Mouse (Mus musculus) neural tube, embryonic 11.5 days (tissue): ENCODE measurements at regions not wholly inside any gene's neighbourhood (a gene's known extent, or its start where the extent isn't known, plus 50 kb on each side); places are given as distances from the start of the nearest gene placed in this dataset.

Experiments
- ATAC-seq: fragments of 200-750 bp; cut with Nextera tagmentation; 2 replicates; pipeline ENCODE4 v1.8.0; 2017; ENCODE audit warnings: moderate number of reproducible peaks, mild to moderate bottlenecking, moderate TSS enrichment, moderate library complexity; ENCODE audit not compliant: insufficient read depth, low FRiP score, low TSS enrichment
- DNase-seq: peaks from one replicate; pipeline ENCODE4 v3.0.0-alpha.2; 2015; ENCODE audit warnings: low spot score
- H3K27ac ChIP-seq: fragments of 300-500 bp; sonication (generic); 2 replicates; pipeline ENCODE4 v1.5.1; 2014; ENCODE audit warnings: low read depth, mild to moderate bottlenecking, low read length
- H3K27me3 ChIP-seq: fragments of 300-500 bp; sonication (generic); 2 replicates; pipeline ENCODE4 v1.6.1; 2014; ENCODE audit warnings: mild to moderate bottlenecking, low read length, mixed read lengths; ENCODE audit not compliant: control insufficient read depth, insufficient read depth
- H3K36me3 ChIP-seq: fragments of 300-500 bp; sonication (generic); 2 replicates; pipeline ENCODE4 v1.6.1; 2014; ENCODE audit warnings: mild to moderate bottlenecking, low read length, moderate library complexity, mixed read lengths; ENCODE audit not compliant: control insufficient read depth, insufficient read depth
- H3K4me1 ChIP-seq: fragments of 300-500 bp; sonication (generic); 2 replicates; pipeline ENCODE4 v1.6.1; 2014; ENCODE audit warnings: low read length, mixed read lengths; ENCODE audit not compliant: control insufficient read depth, insufficient read depth
- H3K4me2 ChIP-seq: fragments of 300-500 bp; sonication (generic); 2 replicates; pipeline ENCODE4 v1.6.1; 2014; ENCODE audit warnings: low read depth, mild to moderate bottlenecking, moderate library complexity
- H3K4me3 ChIP-seq: fragments of 300-500 bp; sonication (generic); 2 replicates; pipeline ENCODE4 v1.5.1; 2014; ENCODE audit warnings: low read depth, low read length
- H3K9ac ChIP-seq: fragments of 300-500 bp; sonication (generic); 2 replicates; pipeline ENCODE4 v1.6.1; 2014; ENCODE audit warnings: mild to moderate bottlenecking, low read length
- H3K9me3 ChIP-seq: fragments of 300-500 bp; sonication (generic); 2 replicates; pipeline ENCODE4 v1.6.1; 2016; ENCODE audit warnings: low read length; ENCODE audit not compliant: control insufficient read depth
- WGBS: fragments of 180-500 bp; shearing (Covaris S2); extraction: QIAGEN DNeasy Blood & Tissue Kit; methylation state at CpG from one replicate; pipeline ENCODE4 v1.1.7; 2014; 5-methylcytosine and 5-hydroxymethylcytosine counted together

DNA sequence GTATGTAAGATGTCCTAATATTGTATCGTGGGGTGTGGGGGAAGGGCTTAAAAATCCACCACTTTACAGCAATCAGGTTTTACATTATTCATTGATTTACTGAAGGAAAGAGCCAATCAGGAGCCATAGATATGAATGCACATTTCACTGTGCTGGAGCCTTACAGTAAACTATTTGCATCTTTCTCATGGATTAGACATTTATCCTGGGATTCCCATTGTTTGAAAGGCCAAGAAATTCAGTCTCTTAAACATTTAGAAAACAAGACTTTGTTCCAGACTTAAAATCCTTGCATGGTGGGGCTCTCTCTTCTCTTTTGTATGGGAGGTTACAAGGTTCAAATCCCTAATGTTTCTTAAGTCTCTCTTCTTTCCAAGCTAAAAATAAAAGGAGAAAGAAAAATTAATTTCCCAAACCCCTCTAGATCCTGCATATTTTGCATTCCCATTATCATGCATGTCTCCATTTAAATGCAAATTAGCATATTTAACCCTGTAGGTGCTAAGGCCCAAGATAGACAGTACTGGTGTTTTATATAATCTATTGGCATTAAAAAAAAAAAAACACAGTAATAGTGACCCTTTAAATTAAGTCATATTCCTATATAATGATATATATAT, 230.3 kb downstream of the Mef2c start:
- peak overlapping the region; percentile 61 for H3K4me3 ChIP-seq
- H3K4me2 ChIP-seq, result peak overlapping the region; percentile 60
- no peaks in the 10 kb centered on the region for H3K4me1 ChIP-seq
- H3K9ac ChIP-seq, result peak overlapping the region; percentile 90
- H3K9me3 ChIP-seq, result no peaks in the 10 kb centered on the region
- H3K36me3 ChIP-seq, result no peaks in the 10 kb centered on the region
- H3K27ac ChIP-seq, result peak overlapping the region; percentile 100
- ATAC-seq, result no peak
- peak; percentile 22 for DNase-seq
- 3% methylated on average over 1 of the region's 1 CpGs for WGBS
- H3K27me3 ChIP-seq, result no peaks in the 10 kb centered on the region

DNA sequence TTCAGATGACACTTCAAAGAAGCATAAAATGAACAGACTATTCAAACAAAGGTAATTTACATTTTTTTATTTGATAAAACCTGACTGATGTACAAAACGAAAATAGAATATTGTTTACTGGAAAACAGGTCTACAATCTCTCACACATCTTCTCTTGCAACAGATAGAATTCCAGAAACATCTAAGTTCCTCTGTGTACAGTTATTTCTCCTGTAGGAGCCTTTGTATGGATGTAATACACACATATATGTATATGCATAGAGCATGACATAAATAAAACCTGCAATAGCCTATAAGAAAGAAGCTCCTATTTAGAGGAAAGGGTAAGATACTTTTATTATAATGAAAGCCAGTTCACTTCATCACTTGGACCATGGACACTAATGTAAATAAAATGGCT, 230.8 kb downstream of the Mef2c start:
- Histone ChIP-seq H3K4me2 (peak overlapping the region; percentile 45), H3K27ac (peak overlapping the region; percentile 31; the same call in 1 of the 2 replicates), H3K9me3 (no peaks in the 10 kb centered on the region), H3K36me3 (no peaks in the 10 kb centered on the region), H3K4me3 (peak overlapping the region; percentile 44), H3K27me3 (no peaks in the 10 kb centered on the region), H3K9ac (no peak overlapping the region), H3K4me1 (no peaks in the 10 kb centered on the region)
- 10% methylated on average over 1 of the region's 1 CpGs for WGBS
- DNase-seq, result no peak
- no peak for ATAC-seq

DNA sequence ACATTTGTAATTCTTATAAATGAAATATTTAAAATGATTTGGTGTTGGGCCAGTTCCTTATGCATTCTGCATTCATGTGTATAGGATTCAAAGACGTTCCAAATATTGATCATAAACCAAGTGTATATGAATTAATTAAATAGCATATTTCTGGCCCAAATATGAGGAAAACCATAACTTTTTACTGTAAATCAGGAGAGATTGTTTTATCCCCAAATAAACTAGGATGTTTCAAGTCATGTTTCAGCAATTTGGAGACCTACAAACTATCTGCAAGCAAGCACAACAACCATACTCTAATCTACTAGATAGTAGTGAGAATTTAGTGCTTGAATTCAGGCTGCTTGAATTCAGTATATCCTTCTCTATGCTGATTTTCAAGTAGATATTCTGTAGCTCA, 231.3 kb downstream of the Mef2c start:
- peak overlapping the region; percentile 55 for H3K9ac ChIP-seq

GRCm38 (mm10) chr13:83735631-83736475, 232.0 kb downstream of the Mef2c start:
- H3K4me3 ChIP-seq, result peak overlapping the region; percentile 44

More for the DNA sequence above, 231.3 kb downstream of the Mef2c start:
- Histone ChIP-seq H3K4me1 (no peaks in the 10 kb centered on the region), H3K27ac (peak overlapping the region; percentile 65; the same call in 1 of the 2 replicates), H3K4me3 (peak overlapping the region; percentile 44), H3K9me3 (no peaks in the 10 kb centered on the region), H3K4me2 (peak overlapping the region; percentile 45), H3K27me3 (no peaks in the 10 kb centered on the region), H3K36me3 (no peaks in the 10 kb centered on the region)
- WGBS, result 38% methylated on average over 1 of the region's 1 CpGs
- DNase-seq (no peak), ATAC-seq (no peak)

DNA sequence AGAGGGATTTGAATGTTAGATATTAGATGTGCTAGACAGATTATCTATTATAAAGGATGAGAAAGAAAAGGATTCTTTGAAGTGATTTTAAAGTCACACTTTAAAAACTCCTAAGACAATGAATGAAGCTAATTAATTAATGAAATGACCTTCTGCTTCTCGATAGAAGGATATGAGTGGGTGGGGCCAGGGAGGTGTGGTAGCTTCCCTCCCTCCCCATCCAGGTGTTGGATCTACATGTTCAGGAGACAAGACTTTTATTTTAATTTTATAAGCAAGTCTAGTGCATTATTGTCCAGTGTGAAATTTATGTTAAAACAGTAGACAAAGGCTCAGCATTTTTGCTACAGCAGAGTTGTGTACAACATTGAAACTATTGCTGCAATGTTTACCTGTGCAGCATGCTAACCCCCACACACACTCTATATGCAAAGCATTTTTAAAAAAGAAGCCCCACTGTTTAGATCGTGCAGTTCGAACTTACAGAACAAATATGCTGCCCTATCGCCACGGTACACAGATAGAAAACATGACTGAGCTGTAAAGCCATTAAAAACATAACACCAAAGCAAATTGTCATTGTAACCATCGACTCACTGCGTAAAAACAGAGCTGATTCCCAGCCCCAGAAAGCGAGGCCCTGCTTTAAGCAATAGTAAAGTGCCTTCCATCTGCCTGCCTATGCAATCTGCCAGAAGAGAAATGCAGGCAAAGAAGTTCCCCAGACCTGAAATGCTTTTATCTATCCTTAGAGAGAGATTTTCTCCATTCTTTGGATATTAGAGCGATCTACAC, 233.4 kb downstream of the Mef2c start:
- H3K4me2 ChIP-seq, result peak overlapping the region; percentile 47
- H3K27ac ChIP-seq, result peak overlapping the region; percentile 80
- no peaks in the 10 kb centered on the region for H3K4me1 ChIP-seq
- H3K4me3 ChIP-seq, result peak overlapping the region; percentile 42
- no peaks in the 10 kb centered on the region for H3K27me3 ChIP-seq
- WGBS, result 2% methylated on average over 9 of the region's 9 CpGs
- no peaks in the 10 kb centered on the region for H3K36me3 ChIP-seq
- no peaks in the 10 kb centered on the region for H3K9me3 ChIP-seq
- H3K9ac ChIP-seq, result peak overlapping the region; percentile 60
- ATAC-seq, result no peak
- no peak for DNase-seq

More at GRCm38 (mm10) chr13:83735631-83736475, 232.0 kb downstream of the Mef2c start:
- Histone ChIP-seq H3K9ac (peak overlapping the region; percentile 70), H3K9me3 (no peaks in the 10 kb centered on the region), H3K4me1 (no peaks in the 10 kb centered on the region), H3K4me2 (peak overlapping the region; percentile 45), H3K36me3 (no peaks in the 10 kb centered on the region), H3K27ac (peak overlapping the region; percentile 68; the same call in 1 of the 2 replicates), H3K27me3 (no peaks in the 10 kb centered on the region)
- no peak for ATAC-seq
- DNase-seq, result peak; percentile 15
- 34% methylated on average over 10 of the region's 10 CpGs for WGBS

- no peak for ATAC-seq
- peak overlapping the region; percentile 60 for H3K9ac ChIP-seq
- H3K9me3 ChIP-seq, result no peaks in the 10 kb centered on the region
- H3K4me1 ChIP-seq, result no peaks in the 10 kb centered on the region
- H3K36me3 ChIP-seq, result no peaks in the 10 kb centered on the region
- peak overlapping the region; percentile 80 for H3K27ac ChIP-seq
- H3K4me3 ChIP-seq, result peak overlapping the region; percentile 42
- under 1% methylated on average over 27 of the region's 27 CpGs for WGBS
- no peaks in the 10 kb centered on the region for H3K27me3 ChIP-seq
- H3K4me2 ChIP-seq, result peak overlapping the region; percentile 47
- DNase-seq, result peak; percentile 78
Observed at GRCm38 (mm10) chr13:83737826-83738527, 234.1 kb downstream of the Mef2c start.

DNA sequence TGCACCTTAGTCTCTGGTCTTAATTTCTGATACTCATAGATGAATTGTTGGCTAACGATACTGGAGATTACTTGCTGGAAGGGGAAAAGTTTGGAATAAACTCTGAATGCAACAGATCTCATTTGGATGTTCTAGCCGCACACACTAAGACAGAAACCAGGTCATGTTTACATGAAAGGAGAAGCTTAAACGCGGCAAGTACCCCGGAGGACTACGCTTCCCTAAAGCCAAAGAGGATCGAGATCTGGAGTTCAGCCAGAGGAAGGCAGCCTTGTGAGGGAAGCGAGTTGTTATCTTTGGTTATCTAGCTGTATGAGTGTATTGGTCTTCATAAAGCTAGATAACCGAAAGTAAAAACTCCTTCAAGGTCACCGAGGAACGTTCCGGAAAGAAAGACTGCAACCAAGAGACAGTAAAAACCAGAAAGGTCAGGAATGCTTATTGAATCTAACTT, 234.7 kb downstream of the Mef2c start:
- WGBS, result 4% methylated on average over 12 of the region's 12 CpGs
- peak; percentile 48 for DNase-seq
- H3K27me3 ChIP-seq, result no peaks in the 10 kb centered on the region

GRCm38 (mm10) chr13:83739131-83739530, 235.3 kb downstream of the Mef2c start:
- H3K4me2 ChIP-seq, result peak overlapping the region; percentile 47
- no peaks in the 10 kb centered on the region for H3K9me3 ChIP-seq
- peak; percentile 9 for DNase-seq
- WGBS, result 6% methylated on average over 3 of the region's 3 CpGs
- H3K27me3 ChIP-seq, result no peaks in the 10 kb centered on the region
- no peak for ATAC-seq
- no peaks in the 10 kb centered on the region for H3K4me1 ChIP-seq
- H3K36me3 ChIP-seq, result no peaks in the 10 kb centered on the region
- peak overlapping the region; percentile 60 for H3K9ac ChIP-seq
- peak overlapping the region; percentile 42 for H3K4me3 ChIP-seq
- H3K27ac ChIP-seq, result peak overlapping the region; percentile 80

More for the DNA sequence above, 234.7 kb downstream of the Mef2c start:
- Histone ChIP-seq H3K4me2 (peak overlapping the region; percentile 47), H3K4me3 (peak overlapping the region; percentile 42), H3K9ac (peak overlapping the region; percentile 60), H3K36me3 (no peaks in the 10 kb centered on the region), H3K27ac (peak overlapping the region; percentile 80), H3K4me1 (no peaks in the 10 kb centered on the region), H3K9me3 (no peaks in the 10 kb centered on the region)
- no peak for ATAC-seq
